Mouse (Mus musculus) kidney, postnatal 25 days (tissue): ENCODE measurements around the gene Mrpl12.
"Not testable (repeated sequence)": the region's sequence is repeated elsewhere in the genome, so short reads cannot be mapped to it uniquely, and the experiment has no call there.

ENCODE experiments used
- DNase-seq, 2 experiments: peaks; one replicate each; pipeline ENCODE4 v3.0.0; 2021; ENCODE audit warnings: mixed read lengths in 2 of 2

The Mrpl12 gene

DNA sequence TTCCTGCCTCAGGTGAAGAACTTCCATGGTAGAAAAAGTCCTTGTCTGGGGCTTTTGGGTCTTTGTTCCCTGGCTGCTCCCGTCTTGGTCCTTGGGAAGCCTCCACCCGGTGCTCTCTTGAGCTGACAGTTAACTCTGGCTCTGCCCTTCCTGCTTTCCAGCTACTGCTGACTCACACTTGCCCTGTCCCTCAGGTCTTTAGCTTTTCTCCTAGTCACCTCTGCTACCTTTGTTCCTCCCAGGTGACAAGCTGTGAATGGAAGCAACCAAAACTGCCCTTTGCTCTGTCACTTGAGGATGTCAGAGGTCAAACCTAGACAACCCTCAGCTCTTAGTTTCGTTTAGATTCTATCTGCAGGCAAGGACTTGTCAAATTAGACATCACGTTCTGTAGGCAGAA lies 25.5 kb downstream of the Mrpl12 start:
- DNase-seq = peak in 1 of 2 experiments; percentile 53

DNA sequence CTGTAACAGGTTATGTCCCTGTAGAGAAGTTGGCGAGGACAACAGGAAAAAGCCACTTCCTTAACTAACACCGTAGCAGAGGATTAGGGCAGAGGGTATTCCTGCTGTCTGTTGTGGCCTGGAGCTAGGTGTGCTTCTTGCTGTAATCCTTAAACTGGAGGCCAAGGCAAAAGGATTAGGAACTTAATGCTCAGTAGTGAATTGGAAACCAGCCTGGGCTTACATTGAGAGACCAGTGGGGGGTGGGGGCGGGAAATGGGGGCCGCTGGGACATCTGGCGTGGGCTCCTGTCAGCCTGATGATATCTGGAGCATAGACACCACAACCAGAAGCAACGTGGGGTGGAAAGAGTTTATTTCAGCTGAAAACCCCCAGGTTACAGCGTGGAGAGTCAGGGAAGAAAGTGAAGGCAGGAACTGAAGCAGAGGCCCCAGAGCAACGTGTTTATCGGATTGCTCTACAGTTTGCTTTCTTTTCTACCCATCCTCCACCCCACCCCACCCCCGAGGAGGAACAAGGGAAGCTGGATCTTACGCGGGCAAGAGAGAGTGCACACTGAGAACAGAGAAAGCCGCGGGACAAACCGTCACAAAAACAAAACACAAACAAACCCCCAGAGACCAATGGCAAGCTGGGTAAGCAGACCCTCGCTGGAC lies 26.1 kb downstream of the Mrpl12 start:
- DNase-seq = peak in 1 of 2 experiments; percentile 33

DNA sequence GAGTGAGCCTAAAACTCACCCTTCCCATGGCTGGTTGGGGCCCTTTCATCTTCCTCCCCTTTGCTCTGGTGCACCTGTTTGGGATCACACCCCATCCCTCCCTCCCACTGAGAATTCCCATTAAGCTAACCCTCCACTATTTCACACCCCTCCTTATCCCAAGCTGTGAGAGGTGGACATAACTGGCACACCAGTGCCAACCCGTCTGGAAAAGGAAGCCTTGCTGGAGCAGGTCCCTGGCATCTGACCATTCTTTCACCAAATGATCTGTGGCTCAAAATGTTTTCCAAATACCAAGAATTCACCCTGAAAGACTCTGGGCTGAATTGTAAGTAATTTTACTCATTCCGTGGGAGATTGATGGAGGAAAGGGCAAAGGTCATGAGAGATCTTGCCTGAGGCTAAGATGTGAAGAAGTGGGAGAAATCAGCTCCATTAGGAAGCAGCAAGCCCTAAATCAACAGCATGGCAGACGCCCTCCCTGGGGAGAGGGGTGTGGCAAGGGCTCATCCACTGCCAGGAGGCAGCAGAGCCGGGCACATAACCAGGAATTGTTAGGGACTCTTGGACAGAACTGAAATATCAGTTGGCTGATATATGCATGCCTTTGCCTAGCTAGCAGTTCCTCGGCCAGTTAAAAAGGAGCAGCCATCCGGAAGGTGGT lies 28.5 kb downstream of the Mrpl12 start:
- DNase-seq = peak in 1 of 2 experiments; percentile 67

- DNase-seq = not testable (repeated sequence)
Measured at GRCm38 (mm10) chr11:120514262-120514661, 29.8 kb downstream of the Mrpl12 start.

- DNase-seq = peak; percentile 89 to 93
Measured at GRCm38 (mm10) chr11:120515611-120516010, 31.2 kb downstream of the Mrpl12 start.

GRCm38 (mm10) chr11:120517147-120517546 lies 32.7 kb downstream of the Mrpl12 start:
- DNase-seq = peak in 1 of 2 experiments; percentile 27

GRCm38 (mm10) chr11:120518027-120518426 lies 33.6 kb downstream of the Mrpl12 start:
- peak in 1 of 2 experiments; percentile 58 for DNase-seq

DNA sequence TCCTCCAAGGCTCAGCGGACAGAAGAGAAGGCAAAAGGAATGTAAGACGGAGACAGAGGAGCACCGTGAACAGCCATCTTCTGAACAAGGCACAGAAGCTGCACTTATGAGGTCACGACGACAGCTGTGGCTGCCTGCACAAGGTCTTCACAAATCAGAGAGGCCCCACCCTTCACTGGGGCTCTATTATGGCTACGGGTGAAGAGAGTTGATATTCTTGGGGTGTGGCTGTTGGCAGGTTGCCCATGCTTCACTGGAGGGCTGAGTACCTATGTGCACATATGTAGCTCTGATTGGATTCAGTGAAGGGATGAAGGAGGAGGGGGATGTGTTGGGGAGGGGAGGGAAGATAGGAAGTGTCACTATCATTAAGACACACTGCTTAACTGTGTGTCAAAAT lies 34.1 kb downstream of the Mrpl12 start:
- DNase-seq = peak in 1 of 2 experiments; percentile 47

DNA sequence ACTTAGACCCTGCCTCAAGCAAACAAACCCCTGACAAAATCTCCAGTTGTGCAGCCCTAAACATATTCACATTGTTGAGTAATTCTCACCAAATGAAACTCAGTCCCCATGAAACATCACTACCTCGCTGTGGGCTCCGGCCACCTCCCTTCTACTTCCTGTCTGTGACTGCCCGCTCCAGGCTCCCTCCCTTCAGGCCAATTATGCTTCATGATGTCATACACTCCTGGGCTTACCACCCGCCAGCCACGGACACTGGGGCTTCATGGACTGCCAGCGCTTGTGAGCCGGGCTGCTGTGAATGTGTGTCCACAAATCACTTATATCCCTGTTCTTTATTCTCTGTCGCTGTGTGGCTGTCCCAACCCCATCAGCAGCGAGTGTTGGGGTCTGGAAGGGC lies 35.3 kb downstream of the Mrpl12 start:
- peak; percentile 54 to 76 for DNase-seq

DNA sequence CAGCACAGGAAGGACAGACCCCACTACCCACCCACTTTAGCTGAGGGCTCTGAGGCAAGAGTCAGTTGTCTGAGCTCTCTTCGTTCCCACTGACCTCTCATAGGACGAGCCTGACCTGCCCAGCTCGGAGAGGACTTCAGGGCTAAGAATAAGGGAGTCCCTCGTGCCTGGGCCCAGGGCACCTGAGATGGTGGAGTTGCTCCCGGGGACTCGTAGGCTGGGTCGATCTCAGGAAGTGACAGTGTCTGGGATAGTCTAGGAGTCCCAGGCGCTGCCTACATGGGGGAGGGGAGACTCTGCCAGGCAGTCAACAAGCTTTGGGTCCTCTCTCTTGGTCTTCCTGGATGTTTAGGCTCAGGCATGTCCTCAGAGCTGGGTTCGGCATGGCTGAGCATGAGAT lies 36.1 kb downstream of the Mrpl12 start:
- DNase-seq = peak in 1 of 2 experiments; percentile 35

DNA sequence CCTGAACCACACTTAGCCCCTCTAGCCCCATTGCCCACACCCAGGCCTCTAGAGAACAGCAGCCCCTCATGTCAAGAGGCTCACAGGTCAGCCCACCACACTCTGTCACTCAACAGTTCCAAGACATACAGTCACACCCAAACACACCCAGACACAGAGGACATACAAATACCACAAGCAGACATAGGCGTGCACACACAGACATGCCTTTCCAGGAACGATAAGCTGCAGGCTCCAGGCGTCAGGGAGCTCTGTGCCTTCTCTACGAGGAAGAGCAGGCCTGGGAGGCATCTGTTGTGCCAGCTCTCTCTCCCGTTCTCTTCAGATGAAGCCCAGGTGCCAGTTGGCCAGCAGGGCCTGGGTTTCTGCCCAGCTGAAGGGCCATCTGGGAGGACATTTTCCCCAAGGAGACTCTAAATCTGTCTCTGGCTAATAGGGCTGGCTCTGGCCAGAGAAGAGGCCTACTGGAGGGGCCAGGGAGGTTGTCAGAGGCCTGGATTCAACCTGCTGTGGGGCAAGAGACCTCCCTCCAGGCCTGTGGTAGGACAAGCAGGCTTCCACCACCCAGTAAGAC lies 36.6 kb downstream of the Mrpl12 start:
- peak in 1 of 2 experiments; percentile 32 for DNase-seq

- no peak for DNase-seq
Measured at GRCm38 (mm10) chr11:120522581-120522980, 38.2 kb downstream of the Mrpl12 start.

GRCm38 (mm10) chr11:120525959-120526358 lies 41.5 kb downstream of the Mrpl12 start:
- no peak for DNase-seq

DNA sequence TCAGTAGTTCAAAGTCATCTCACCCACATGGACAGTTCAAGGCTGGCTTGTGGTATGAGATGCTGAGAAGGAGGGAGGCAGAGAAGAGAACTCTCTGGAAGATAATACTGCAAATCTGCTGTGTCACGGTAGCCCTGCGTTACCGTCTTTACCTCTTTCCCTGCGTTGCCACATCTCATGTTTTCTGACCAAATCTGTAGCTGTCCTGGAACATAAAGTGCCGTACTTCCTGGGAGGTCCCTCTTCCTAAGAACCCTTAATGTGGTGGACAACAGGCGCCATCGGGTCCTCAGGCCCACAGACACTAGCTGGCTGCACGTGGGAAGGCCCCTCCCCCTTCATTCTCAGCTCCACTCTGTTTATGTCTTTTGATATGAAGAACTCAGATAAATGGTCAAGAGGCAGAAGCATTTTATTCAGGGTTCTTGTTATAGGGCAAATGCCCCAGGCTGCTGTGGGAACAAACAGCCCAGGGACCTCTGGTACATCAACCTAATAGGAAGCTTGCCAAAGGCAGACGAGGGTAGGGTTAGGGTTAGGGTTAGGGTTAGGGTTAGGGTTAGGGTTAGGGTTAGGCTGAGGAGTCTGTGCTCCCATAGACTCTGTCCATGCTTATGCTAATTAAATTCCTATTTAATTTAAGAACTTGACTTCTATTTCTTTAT lies 43.4 kb downstream of the Mrpl12 start:
- no peak for DNase-seq

GRCm38 (mm10) chr11:120528903-120529302 lies 44.5 kb downstream of the Mrpl12 start:
- DNase-seq = peak in 1 of 2 experiments; percentile 65

- DNase-seq = peak in 1 of 2 experiments; percentile 53
Measured at GRCm38 (mm10) chr11:120530085-120530964, 45.9 kb downstream of the Mrpl12 start, which contains the start of gene Gcgr. Gene Gcgr, plus strand, starts transcription at chr11:120530699.

- peak in 1 of 2 experiments; percentile 75 for DNase-seq
Measured at GRCm38 (mm10) chr11:120531646-120532045, 47.2 kb downstream of the Mrpl12 start.

DNA sequence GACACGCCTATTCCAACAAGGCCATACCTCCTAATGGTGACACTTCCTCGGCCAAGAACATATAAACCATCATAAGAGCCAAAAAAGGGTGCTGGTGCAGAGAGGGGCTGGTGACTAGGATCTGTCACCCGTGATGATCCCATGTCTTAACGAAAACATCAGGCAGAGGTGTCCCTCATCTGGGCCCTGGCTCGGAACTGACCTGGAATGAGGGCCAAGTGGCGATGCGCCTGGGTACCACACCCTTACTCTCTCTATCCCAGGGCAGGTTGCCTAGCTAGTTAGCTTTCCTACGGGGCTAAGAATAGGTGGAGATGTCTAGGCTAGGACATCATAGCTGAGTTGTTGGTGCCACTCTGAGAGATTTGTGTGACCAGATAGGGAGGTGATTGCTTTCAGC lies 49.7 kb downstream of the Mrpl12 start:
- DNase-seq = no peak

GRCm38 (mm10) chr11:120535145-120535544 lies 50.7 kb downstream of the Mrpl12 start:
- DNase-seq = no peak

DNA sequence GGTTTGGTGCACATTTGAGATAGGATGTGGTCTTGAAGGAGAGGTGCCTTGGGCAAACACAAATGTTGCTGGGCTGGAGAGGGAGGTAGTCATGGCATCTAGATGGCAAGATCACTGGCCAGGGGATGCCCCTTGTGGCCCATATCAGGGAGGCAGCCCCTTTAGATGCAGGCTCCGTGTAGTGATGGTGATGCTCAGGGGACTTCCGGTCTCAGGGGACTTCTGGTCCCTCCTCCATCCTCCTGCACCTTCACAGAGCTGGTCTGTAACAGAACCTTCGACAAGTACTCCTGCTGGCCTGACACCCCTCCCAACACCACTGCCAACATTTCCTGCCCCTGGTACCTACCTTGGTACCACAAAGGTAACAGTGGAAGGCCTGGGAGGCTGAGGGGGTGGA lies 51.4 kb downstream of the Mrpl12 start:
- DNase-seq = no peak

- peak; percentile 88 to 94 for DNase-seq
Measured at GRCm38 (mm10) chr11:120538485-120538884, 54.1 kb downstream of the Mrpl12 start.
